Mouse (Mus musculus) G1E (cell line): ENCODE measurements around the gene Jmjd1c. TPM values are rescaled to one million over a fixed set of nuclear protein-coding genes. Genes with fewer than 3 reads are reported as not detected.

Experiments
- ATAC-seq: 2 replicates; pipeline ENCODE4 v1.8.0; 2016; ENCODE audit warnings: mild to moderate bottlenecking; ENCODE audit not compliant: insufficient number of reproducible peaks, poor library complexity, low FRiP score, severe bottlenecking; ENCODE audit errors: extremely low read depth
- DNase-seq: peaks from one replicate; pipeline ENCODE4 v3.0.0; 2012; ENCODE audit warnings: low spot score
- H3K27me3 ChIP-seq: 2 replicates; pipeline ENCODE4 v1.6.1; 2012; ENCODE audit warnings: mild to moderate bottlenecking, low read length, inconsistent platforms; ENCODE audit not compliant: insufficient read depth
- H3K36me3 ChIP-seq: replicated peaks from 2 replicates; pipeline ENCODE3; 2012; ENCODE audit warnings: mild to moderate bottlenecking, inconsistent platforms
- H3K4me1 ChIP-seq: 2 replicates; pipeline ENCODE4 v1.6.1; 2012; ENCODE audit warnings: low read depth, low read length, inconsistent platforms, mixed read lengths; ENCODE audit not compliant: insufficient read depth
- H3K4me3 ChIP-seq: 2 replicates; pipeline ENCODE4 v1.5.1; 2012; ENCODE audit warnings: low read depth, mild to moderate bottlenecking, inconsistent platforms, low read length, moderate library complexity, mixed read lengths
- H3K9me3 ChIP-seq: replicated peaks from 2 replicates; pipeline ENCODE4 v1.6.1; 2012; ENCODE audit warnings: inconsistent platforms
- CTCF ChIP-seq: IDR thresholded peaks from 2 replicates; pipeline ENCODE4 v1.5.1; 2012; ENCODE audit warnings: low read depth, low read length, inconsistent platforms, mixed read lengths
- GATA1 ChIP-seq: IDR thresholded peaks from 2 replicates; pipeline ENCODE4 v1.6.1; 2012; ENCODE audit warnings: borderline replicate concordance, low read length, inconsistent platforms, mixed read lengths
- GATA2 ChIP-seq: IDR thresholded peaks from 2 replicates; pipeline ENCODE4 v1.6.1; 2012; ENCODE audit warnings: low read depth, low read length, inconsistent platforms, borderline replicate concordance
- POLR2AphosphoS5 ChIP-seq: IDR thresholded peaks from 2 replicates; pipeline ENCODE4 v1.6.1; 2012; ENCODE audit warnings: low read depth, low read length, inconsistent platforms; ENCODE audit not compliant: insufficient replicate concordance
- TAL1 ChIP-seq: conservative IDR thresholded peaks from 2 replicates; pipeline ENCODE4 v1.6.1; 2012; ENCODE audit warnings: low read depth, low read length, inconsistent platforms, mixed read lengths
- polyA plus RNA-seq: library from polyadenylated mRNA; stranded (reverse); fragments of >175 nt; gene quantifications from 2 replicates; pipeline ENCODE4 v1.2.3, GENCODE M21; 2012
- total RNA-seq, 2 experiments: library from RNA; stranded (forward) in 1 of 2; stranded (reverse) in 1 of 2; fragments of 200-1000 nt in 1 of 2; fragments of >200 nt in 1 of 2; fragmentation: Nextera tagmentation in 1 of 2; gene quantifications; 2 replicates each; pipeline ENCODE4 v1.2.3; 2014 to 2017

Jmjd1c gene
- total and polyA plus RNA-seq, 3 experiments: 9.1 to 184 (median 102) TPM

GRCm38 (mm10) chr10:67051466-67051865 lies 44.5 kb upstream of the Jmjd1c start:
- ATAC-seq (no peak), DNase-seq (no peak)
- H3K4me3 ChIP-seq: no peak overlapping the region
- H3K9me3 ChIP-seq: no peaks in the 10 kb centered on the region
- no peak for TF ChIP-seq POLR2AphosphoS5
- TF ChIP-seq CTCF: no peak
- no peak for TF ChIP-seq GATA1
- TF ChIP-seq GATA2: no peak
- no peak for TF ChIP-seq TAL1
- no peaks in the 10 kb centered on the region for H3K27me3 ChIP-seq
- H3K36me3 ChIP-seq: peaks cover 25% of the 10 kb centered on the region
- no peaks in the 10 kb centered on the region for H3K4me1 ChIP-seq

GRCm38 (mm10) chr10:67052429-67052828 lies 43.5 kb upstream of the Jmjd1c start:
- H3K4me1 ChIP-seq: no peaks in the 10 kb centered on the region

GRCm38 (mm10) chr10:67053475-67053874 lies 42.5 kb upstream of the Jmjd1c start:
- TF ChIP-seq TAL1 (no peak), POLR2AphosphoS5 (no peak), CTCF (no peak), GATA1 (no peak), GATA2 (no peak)
- no peak for ATAC-seq
- Histone ChIP-seq H3K36me3 (peaks cover 29% of the 10 kb centered on the region), H3K4me3 (no peak overlapping the region), H3K9me3 (no peaks in the 10 kb centered on the region), H3K27me3 (no peaks in the 10 kb centered on the region), H3K4me1 (no peaks in the 10 kb centered on the region)
- no peak for DNase-seq

More at GRCm38 (mm10) chr10:67052429-67052828, 43.5 kb upstream of the Jmjd1c start:
- Histone ChIP-seq H3K36me3 (peaks cover 25% of the 10 kb centered on the region), H3K9me3 (no peaks in the 10 kb centered on the region), H3K4me3 (no peak overlapping the region), H3K27me3 (no peaks in the 10 kb centered on the region)
- TF ChIP-seq GATA2: no peak
- no peak for TF ChIP-seq GATA1
- ATAC-seq (no peak), DNase-seq (no peak)

GRCm38 (mm10) chr10:67055867-67056856 lies 39.8 kb upstream of the Jmjd1c start:
- ATAC-seq (no peak), DNase-seq (no peak)
- no peaks in the 10 kb centered on the region for H3K27me3 ChIP-seq
- no peak overlapping the region for H3K4me3 ChIP-seq
- H3K9me3 ChIP-seq: no peaks in the 10 kb centered on the region
- peaks cover 26% of the 10 kb centered on the region for H3K36me3 ChIP-seq
- H3K4me1 ChIP-seq: no peaks in the 10 kb centered on the region
- TF ChIP-seq GATA2 (no peak), POLR2AphosphoS5 (no peak), CTCF (no peak), GATA1 (no peak), TAL1 (no peak)

- DNase-seq: no peak
- Histone ChIP-seq H3K4me3 (no peak overlapping the region), H3K36me3 (peaks cover 28% of the 10 kb centered on the region), H3K4me1 (no peaks in the 10 kb centered on the region), H3K9me3 (no peaks in the 10 kb centered on the region), H3K27me3 (no peaks in the 10 kb centered on the region)
- no peak for ATAC-seq
- TF ChIP-seq GATA2 (no peak), POLR2AphosphoS5 (no peak), TAL1 (no peak), CTCF (no peak), GATA1 (no peak)
Measured at GRCm38 (mm10) chr10:67057208-67057607, 38.7 kb upstream of the Jmjd1c start.

GRCm38 (mm10) chr10:67057696-67058095 lies 38.2 kb upstream of the Jmjd1c start:
- Histone ChIP-seq H3K9me3 (no peaks in the 10 kb centered on the region), H3K4me1 (no peaks in the 10 kb centered on the region), H3K4me3 (no peak overlapping the region), H3K27me3 (no peaks in the 10 kb centered on the region), H3K36me3 (peaks cover 28% of the 10 kb centered on the region)
- DNase-seq (no peak), ATAC-seq (no peak)
- TF ChIP-seq POLR2AphosphoS5: no peak
- TF ChIP-seq GATA2: no peak
- TF ChIP-seq CTCF: no peak
- no peak for TF ChIP-seq TAL1
- TF ChIP-seq GATA1: no peak

- H3K4me1 ChIP-seq: no peaks in the 10 kb centered on the region
- TF ChIP-seq GATA1 (no peak), GATA2 (no peak), CTCF (no peak), POLR2AphosphoS5 (no peak), TAL1 (no peak)
- DNase-seq (no peak), ATAC-seq (no peak)
- peaks cover 28% of the 10 kb centered on the region for H3K36me3 ChIP-seq
- no peaks in the 10 kb centered on the region for H3K9me3 ChIP-seq
- H3K27me3 ChIP-seq: no peaks in the 10 kb centered on the region
- H3K4me3 ChIP-seq: no peak overlapping the region
Measured at GRCm38 (mm10) chr10:67058297-67058696, 37.6 kb upstream of the Jmjd1c start.
